Mouse (Mus musculus) testis, postnatal 14 days (tissue): Measurements from ENCODE around the gene Mast4.

ENCODE experiments used
- DNase-seq: peaks from one replicate; pipeline ENCODE4 v3.0.0; 2021; ENCODE audit warnings: low spot score

Gene Mast4

DNA sequence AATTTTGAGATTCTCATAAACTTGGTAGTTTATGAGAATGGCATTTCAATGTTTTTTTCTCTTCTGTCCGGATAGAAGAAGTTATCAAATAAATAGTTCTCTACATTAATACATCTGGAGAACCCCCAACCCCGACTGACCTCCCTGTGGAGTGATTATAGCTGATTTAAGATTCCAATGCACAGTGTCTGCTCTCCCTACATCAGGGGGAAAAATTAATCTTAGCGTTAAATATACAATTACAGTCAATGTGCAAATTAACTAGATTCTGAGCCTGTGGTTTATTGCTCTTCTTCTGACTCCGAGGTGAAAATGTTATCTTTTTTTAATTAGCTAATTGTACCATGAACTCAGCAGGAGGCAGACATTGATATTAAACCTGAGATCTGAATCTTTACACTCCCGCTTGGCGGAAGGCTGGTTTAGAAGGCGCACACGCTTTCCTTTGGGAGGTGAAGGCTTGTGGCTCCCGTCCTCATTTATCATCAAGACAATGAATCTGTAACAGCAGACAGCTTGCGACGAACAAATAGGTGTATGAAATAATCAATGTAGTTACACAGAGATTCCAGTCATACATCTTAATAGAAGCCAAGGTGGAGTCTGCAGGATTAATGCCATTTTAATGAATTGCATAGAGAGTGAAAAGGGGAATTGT is 274.2 kb downstream of the Mast4 start:
- no peak for DNase-seq

DNA sequence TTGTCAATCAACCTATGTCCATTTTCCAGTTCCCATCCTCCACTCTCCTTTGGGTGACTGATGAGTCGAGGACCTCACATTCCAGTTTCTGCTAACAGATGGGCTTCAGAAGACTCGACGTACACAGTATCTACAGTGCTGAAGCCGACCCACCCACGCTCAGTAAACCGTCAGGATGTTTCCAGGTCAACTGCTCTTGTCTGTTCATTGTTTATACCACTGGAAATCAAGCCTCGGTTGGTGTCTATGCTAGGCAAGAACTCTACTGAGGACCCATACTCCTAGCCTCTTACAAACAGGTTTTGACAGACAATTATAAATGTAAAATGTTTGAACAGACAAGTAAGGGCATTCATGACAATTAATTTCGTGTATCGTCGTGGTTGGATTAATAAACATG is 277.8 kb downstream of the Mast4 start:
- DNase-seq = no peak

DNA sequence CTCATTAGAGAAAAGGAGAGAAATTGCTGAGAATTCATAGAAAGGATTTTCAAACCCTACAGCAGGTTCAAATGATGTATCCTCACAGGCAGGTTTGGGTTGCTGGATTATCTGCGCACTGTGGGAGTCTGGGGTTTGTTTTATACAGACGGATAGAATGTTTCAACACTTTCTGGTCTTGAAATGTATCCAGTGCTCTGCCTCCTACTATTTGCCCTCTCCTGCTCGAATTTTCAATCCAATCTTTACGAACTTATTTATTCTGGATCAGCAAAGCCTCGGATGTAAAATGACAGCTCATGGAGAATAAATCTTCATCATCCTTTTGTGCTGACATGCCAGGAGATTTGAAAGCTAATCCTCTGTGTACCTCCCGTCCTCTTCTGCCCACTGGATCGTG is 281.6 kb downstream of the Mast4 start:
- peak; percentile 15 for DNase-seq

DNA sequence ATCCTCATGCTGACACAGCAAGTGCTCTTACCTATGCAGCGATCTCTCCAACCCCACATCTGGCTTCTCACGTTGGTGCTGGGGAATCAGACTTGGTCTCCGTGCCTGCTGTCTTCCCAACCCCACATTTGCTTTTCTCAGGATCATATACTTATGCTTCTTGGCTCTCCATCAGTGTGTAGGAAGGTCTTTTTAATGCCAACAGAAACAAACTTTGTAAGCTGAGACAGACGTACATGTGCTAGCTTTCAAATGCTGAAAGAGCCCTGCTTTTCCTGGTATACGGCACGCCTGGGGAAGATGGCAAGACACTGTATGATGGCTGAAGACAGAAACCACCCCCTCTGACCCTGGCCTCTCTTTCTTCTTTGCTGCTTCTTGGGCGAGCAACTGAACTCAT is 285.3 kb downstream of the Mast4 start:
- no peak for DNase-seq

DNA sequence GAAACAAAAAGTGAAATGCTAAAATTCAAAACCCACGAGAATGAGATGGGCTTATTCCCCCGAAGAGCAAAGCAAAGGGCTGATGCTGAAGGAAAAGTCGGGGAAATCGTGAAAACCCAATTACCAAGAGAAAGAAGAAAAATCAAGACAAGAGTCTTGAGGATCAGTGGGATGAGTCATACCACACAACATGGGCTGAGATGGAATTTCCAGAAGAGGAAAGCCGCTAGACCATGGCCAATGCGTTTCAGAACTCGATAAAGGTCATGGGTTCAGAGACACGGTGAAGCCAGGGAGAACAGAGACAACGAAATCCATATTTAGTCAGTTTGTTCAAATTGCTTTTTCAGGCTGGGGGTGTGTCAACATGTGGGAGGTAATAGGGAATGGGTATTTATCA is 290.6 kb downstream of the Mast4 start:
- DNase-seq = no peak

DNA sequence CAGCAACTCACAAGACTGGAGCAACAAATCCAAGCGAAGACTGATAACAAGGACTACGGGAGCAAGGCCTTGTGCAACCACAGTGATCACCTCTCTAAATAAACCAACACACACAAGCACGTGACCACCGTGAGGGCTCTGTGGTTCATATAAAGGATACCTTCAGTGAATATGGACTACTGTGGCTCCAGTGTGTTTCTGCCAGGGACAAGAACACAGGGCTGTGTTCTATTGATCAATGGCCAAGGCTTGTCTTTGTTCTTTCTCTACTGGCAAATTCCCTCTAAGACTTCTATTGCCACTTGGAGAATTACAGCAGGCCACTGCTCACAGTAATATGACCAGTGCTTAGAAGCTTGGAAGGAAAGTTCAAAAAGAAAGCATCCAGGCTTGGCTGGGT is 291.3 kb downstream of the Mast4 start:
- no peak for DNase-seq

DNA sequence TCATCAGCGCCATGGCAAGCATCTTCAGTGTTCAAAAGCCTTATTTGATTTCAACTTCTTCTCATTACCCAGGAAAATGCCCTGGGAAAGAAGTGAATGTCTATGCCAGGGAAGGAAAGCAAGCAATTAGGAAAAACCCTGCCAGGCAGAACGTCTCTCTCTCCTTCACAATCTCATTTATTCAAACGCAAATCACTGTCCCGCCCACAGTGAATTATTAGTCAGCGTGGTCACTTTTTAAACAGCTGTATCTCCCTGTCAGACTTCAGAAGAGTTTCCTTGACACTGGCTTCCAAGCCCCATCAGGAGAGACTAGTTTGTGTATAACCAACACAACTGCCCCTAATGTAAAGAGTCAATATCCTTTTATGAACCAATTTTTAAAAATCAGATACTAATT is 296.8 kb downstream of the Mast4 start:
- no peak for DNase-seq

DNA sequence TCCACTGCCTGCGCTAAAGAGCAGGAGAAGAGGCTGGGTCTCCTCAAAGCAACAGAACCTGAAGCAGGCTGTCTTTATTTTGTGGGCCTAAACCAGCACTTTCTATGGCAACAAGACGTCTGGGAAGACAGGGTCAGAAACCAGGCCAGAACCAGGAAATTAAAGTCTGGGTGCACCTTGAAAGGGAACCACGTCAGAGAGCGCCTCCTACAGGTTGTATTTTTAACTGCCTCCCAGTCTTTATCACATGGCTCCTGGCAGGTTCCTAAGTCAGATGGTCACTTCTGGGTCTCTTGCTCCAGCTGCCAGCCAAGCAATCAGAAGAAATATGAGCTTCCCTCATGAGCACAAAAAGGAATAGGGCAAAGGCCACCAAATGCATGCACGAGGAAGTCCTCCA is 304.9 kb downstream of the Mast4 start:
- DNase-seq = no peak

DNA sequence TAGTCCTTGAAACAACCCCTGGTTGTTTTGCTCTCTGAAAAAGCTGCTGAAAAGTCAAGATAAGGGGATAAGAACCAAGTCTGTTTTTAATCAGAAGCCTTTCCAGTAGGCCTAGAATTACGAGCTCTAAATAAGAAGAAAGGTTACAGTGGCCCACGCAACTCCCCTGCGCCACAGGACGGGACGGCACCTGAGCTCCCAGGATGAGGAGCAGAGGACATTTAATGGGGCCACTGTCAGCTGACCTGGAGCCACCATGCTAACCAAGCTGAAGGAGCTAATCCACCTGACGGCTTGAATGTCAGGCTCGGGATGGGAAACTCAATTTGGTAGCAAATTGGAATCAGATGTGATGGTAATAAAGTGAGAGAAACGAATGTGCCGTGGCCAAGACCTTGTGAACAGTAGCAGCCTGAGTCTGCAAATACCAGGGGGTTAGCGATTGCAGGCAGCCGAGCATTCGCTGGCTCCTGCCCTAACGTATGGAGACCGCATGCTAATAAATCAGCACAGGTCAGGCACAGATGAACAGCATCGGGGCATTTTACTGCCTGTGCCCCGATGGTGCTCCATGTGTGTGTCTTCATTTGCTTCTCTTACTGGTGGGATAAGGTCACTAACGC is 306.7 kb downstream of the Mast4 start:
- DNase-seq = no peak

DNA sequence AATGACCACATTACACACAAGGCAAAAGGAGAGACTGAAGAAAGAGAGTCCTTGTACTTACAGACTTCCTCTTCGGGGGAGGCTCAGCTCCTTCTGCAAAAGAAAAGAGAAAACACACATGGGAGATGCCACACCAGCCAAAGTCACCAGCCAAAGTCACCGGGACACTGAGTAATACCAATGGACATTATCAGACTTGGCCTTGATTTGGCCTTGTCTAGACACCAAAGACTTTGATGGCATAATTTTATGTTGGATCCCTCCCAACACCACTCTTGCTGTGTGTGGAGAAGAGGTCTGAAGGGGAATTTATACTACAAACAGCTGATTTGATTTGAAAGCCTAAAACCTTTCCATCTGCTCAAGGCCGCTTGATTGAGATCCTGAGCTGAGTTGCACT is 308.8 kb downstream of the Mast4 start:
- DNase-seq = no peak

DNA sequence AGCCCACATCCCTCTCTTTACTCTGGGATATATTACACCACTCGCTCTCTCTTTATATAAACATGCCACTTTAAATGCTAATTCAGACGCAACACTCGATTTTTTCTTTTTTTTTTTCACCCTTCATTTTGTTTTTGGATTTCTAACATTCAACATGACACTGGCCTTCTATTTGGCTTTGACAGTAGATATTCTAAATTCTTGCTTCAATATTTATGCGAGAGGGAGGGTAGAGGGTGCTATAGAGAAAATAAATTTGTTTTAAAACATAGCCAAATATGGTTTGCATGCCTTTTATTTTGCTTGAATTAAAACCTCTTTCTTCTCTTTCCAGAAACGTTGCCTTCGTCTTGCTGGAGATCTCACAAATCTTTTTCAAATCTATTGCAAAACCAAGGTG is 315.8 kb downstream of the Mast4 start:
- no peak for DNase-seq

DNA sequence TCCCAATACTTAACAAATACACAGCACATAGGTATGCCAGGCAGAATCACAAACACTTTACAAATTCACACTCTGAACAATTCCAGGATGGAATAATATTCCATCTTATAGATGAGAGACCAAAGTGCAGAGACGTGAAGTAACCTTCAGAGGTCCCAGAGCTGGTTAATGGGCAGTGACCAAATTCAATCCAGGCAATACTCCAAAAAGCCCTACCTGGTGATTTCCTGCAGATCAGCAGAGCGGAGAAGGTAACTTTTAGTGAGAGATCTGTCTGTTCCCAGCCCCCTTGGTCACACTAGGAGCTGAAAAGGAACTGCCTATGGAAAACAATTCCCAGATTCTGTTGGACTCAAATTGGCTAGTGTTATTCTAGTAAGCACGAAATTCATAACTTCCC is 316.6 kb downstream of the Mast4 start:
- DNase-seq = no peak

DNA sequence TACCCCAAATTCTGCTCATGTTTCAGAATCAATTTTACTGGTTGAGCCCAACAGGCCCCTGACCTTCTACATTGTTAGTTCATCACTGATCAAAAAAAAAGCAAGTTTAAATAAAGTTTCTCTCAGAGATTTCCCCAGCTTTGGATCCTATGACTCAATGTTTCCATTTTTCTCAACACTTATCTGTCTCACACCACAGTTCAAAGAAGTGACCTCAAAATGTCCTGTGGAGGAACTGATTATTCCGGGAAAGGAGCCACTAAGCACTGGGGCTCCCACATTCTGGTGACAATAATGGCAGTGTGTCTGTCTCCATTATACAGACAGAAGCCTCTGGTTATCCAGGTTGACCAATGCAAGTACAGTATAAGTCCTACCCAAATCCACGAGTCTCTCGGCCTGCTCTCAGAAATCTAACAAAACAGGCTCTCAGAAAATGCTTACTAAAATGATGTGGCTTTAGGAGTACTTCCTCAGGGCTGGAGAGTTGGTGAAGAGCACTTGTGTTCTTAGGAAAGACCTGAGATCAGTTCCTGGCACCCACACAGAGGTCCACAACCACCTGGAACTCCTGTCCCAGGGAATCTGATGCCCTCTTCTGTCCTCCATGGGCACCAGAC is 319.1 kb downstream of the Mast4 start:
- DNase-seq = peak; percentile 49

DNA sequence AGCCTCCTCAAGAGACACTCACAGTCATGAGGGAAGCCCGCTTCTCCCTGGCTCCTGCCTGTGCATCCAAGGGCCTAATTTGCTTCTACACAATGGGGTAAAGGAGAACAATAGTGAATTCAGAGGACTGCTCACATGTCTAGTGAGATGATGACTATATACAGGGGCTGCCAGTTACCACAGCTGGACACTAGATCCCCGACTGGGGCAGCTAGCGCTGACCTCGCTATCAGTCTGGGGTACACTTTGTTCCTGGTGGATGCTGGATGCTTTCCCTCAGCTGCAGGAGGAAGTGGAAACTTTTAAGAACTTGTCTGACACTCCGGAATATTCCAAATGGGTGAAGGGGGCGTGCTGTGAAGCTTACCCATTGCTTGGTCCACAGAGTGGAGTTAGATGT is 319.7 kb downstream of the Mast4 start:
- peak; percentile 56 for DNase-seq

DNA sequence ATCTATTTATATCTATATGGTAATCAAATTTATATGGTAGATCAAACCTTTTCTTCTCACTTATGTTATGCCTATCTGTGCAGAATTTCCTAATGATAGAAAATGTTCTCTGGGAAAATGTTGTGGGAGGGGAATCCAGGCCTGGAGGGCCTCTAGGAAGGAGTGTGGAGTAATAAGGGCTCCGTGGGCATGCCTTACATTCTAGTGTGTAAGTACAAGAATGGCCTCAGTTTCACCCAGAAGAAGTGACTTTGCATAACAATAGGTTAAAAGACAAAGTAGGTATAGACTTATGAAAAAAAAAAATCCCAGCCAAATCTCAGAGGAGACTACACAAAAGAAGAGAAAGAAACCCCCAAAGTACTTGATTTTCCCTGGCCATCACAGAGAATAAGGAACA is 320.1 kb downstream of the Mast4 start:
- DNase-seq = no peak

DNA sequence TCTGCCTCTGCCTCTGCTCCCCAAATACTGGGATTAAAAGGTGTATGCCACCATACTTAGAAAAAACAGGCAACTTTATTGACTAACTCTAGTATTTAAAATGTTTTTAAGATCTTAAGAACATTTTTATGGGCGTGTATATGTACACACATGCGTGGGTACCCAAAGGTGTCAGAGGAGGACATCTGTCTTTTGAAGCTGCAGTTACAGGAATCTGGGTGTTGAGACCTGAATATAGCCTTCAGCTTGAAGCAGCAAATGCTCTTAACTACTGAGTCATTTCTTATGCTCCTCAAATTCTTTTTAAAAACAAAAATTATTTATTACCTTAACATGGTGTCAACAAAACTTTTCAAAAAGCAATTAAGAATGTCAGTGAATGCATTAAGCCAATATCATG is 329.1 kb downstream of the Mast4 start:
- no peak for DNase-seq

DNA sequence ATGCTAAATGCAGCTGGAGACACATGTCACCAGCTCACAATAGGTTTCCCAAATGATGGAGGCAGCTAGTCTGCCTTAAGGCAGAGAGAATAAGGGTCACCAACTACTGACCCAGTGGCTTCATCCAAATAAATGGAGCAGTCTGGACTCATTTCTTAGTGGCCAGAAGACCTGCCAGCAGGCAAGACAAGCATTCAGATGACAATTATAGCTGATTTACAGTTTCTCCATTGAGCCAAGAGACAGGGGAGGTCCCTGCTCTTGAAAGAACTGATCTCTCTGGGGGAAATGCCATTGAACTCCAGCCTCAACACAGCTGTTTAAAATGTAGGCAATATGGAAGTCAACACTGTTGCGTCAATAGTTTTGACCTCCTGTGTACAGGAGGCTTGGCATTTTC is 332.5 kb downstream of the Mast4 start:
- DNase-seq = no peak

DNA sequence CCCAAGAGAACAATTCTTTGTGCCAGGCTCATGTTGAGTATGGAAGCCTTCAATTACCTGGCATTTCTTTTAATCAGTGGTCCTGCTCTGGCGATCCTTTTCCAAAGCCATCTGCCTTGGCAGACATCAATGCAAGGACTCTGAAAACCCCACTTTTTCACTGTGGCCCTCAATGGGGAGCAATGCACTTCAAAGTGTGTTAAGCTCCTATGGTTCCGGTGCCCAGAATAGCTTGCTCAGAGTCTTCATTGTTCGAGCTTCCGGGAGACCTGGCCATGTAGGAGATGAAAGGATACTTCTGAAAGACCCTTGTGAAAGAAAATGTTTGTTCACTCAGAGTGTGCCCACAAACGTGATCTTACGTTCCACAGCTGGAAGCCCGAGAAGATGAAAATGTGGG is 333.4 kb downstream of the Mast4 start:
- DNase-seq = no peak

DNA sequence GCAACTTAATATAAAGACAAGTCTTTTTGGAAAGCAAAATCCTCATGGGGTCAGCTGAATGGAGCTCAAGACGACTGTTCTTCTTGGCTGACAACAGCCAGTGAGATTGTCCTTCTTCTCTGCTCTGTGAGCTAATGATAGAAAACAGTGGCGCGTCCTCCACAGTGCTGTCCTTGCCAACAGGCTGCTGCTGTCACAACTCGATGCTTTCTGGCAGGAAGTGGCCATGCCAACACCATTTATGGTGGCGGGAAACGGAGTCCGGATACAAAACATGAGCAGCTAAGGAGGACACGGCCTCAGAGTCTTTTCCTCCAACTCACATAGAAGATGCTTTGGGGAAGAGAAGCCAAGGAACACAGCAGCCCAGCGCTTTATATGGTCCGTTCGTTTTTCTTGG is 340.2 kb downstream of the Mast4 start:
- no peak for DNase-seq

DNA sequence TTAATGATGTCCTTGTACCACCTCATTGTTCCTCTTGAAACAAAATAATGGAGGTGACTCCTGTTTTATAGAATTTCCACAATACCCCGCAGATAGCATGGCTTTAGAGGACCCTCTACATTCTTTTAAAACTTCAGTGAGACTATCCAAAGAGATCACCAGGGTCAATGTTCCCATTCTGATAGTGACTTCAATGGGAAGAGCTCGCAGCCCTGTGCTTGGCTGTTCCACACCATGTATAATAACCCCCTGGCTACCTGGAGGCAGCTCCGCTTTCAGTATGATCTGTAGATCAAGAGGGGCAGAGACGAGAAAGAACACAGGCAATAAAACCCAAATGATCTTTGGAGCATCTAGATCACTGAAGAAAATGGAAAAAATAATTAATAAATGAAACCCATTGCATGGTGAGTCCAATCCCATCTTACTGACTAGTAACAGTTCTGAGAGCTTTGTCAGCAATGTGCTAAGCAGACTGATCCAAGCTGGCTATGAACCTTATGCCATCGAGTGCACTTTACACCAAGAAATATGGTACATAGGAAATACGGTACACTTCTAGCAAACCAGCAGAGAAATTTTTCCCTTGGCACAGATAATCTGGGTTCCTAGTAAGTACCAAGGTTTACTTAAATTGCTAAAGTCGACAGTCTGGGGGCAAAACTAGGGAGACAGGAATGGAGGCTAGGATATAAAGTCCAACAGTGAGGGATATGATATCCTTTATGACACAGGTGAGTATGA is 341.4 kb downstream of the Mast4 start:
- DNase-seq = no peak

DNA sequence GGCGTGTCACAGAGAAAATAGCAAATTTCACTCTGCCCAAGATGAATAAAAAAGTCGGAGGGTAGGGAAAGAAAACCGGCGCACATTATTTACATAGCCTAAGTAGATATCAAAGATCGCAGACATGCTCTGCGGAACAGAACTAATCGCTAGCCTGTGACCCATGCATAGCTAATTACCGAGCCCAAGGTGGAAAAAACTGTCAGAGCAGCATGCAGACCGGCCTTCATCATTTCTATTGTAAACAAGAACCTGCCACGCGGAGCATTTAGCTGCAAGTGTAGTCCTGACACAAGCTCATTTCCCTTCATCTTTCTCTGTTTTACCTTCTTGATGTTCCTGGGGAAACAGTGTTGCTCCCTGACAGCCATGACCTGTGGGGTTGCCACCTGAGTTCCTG is 342.4 kb downstream of the Mast4 start:
- DNase-seq = no peak

DNA sequence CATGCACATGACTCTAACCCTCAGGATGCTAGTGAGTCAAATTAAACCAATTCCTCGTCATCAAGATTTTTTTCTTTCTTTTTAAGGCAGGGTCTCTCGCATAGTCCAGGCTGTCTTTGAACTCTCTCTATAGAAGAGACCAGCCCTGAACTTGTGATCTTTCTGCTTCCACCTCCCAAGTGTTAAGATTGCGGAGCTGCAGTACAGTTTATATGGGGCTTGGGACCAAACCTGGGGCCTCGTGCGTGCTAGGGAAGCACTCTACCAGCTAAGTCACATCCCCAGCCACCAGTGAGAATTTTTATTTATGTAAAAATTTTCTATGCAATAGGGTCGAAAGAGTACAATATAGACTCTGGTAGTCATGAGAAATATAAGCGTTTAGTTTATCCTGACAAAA is 343.1 kb downstream of the Mast4 start:
- no peak for DNase-seq

DNA sequence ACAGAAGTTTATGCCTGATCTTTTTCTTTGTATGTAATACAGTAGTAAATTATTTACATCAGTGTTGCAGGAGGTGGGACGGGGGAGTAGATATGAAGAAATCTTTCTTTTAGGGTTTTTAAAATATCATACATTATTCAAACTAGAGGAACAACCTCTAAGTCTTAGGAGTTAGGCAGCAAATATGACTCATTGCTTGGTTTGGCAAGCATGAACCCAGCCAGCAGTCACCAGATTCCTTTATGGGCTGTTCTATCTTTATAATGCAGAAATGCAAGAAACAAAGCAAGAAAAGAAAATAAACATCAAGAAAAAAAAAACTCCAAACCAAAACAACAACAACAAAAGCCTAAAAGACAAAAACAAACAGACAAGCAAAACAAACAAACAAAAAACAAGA is 344.2 kb downstream of the Mast4 start:
- no peak for DNase-seq
